Mouse (Mus musculus) G1E (cell line): ENCODE data around the gene Ybx1.
A peak's percentile ranks its signal among the peaks of the same experiment; 100 is the strongest.

Experiments
- CTCF ChIP-seq: IDR thresholded peaks from 2 replicates; pipeline ENCODE4 v1.5.1; 2012; ENCODE audit warnings: low read depth, low read length, inconsistent platforms, mixed read lengths
- GATA1 ChIP-seq: IDR thresholded peaks from 2 replicates; pipeline ENCODE4 v1.6.1; 2012; ENCODE audit warnings: borderline replicate concordance, low read length, inconsistent platforms, mixed read lengths
- GATA2 ChIP-seq: IDR thresholded peaks from 2 replicates; pipeline ENCODE4 v1.6.1; 2012; ENCODE audit warnings: low read depth, low read length, inconsistent platforms, borderline replicate concordance
- POLR2AphosphoS5 ChIP-seq: IDR thresholded peaks from 2 replicates; pipeline ENCODE4 v1.6.1; 2012; ENCODE audit warnings: low read depth, low read length, inconsistent platforms; ENCODE audit not compliant: insufficient replicate concordance
- TAL1 ChIP-seq: conservative IDR thresholded peaks from 2 replicates; pipeline ENCODE4 v1.6.1; 2012; ENCODE audit warnings: low read depth, low read length, inconsistent platforms, mixed read lengths

DNA sequence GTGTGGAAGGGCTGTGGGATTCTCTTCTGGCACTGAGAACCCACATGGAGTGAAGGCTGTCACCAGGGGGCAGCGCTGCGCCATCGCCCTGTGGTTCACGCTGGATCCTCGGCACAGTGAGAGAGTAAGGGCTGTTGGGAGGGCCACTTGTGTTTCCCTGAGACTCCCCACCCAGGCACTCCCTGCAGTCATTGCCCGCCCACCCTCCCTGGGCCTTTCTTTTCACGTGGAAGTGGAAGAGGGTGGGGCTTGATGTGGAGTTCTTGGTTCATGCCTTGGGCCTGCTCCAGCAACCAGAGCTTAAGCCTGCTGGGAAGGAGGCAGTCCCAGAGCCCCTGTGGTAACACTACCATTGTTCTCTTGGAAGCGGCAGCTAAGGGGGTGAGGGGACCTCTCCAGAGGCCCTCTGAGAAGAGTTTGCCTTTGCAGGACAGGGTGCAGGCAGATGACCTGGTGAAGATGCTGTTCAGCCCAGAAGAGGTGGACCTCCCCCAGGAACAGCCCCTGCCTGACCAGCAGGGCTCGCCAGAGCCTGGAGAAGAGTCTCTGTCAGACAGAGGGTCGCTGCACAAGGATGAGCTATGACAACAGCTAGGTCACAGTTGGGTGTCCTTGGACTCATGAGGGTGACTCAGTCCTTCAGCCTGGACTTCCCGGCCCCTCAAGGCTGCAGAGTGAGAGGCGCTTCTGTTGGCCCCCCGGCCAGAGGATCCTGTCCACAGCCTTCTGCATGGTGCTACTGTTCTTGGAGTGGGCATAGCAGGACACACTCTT is 46.8 kb downstream of the Ybx1 start:
- TF ChIP-seq CTCF (0 out of 2 replicates have a peak, but pooled peaks have one; percentile 9), GATA1 (no peak), TAL1 (no peak), GATA2 (no peak), POLR2AphosphoS5 (no peak)
